Mouse (Mus musculus) small intestine, adult 2 months (tissue): Measurements from ENCODE around the gene Foxj1. TPM values are rescaled to one million over a fixed set of nuclear protein-coding genes. Genes with fewer than 3 reads are reported as not detected.

ENCODE experiments used
- H3K27ac ChIP-seq: fragments of 200-500 bp; 2 replicates; pipeline ENCODE4 v1.5.1; 2012; ENCODE audit warnings: low read depth, low read length, control low read depth, inconsistent platforms; ENCODE audit not compliant: insufficient read depth
- H3K27me3 ChIP-seq: fragments of 200-500 bp; 2 replicates; pipeline ENCODE4 v1.6.1; 2012; ENCODE audit warnings: mild to moderate bottlenecking, moderate library complexity, low read length, inconsistent platforms; ENCODE audit not compliant: control insufficient read depth, insufficient read depth
- H3K36me3 ChIP-seq: fragments of 200-500 bp; 2 replicates; pipeline ENCODE4 v1.6.1; 2012; ENCODE audit warnings: mild to moderate bottlenecking, low read length, control low read depth, inconsistent platforms; ENCODE audit not compliant: control insufficient read depth, insufficient read depth
- H3K4me1 ChIP-seq: fragments of 200-500 bp; 2 replicates; pipeline ENCODE4 v1.6.1; 2012; ENCODE audit warnings: low read length, inconsistent platforms, mixed read lengths; ENCODE audit not compliant: control insufficient read depth, insufficient read depth, insufficient read length
- H3K4me3 ChIP-seq: fragments of 200-500 bp; 2 replicates; pipeline ENCODE4 v1.5.1; 2012; ENCODE audit warnings: low read depth, mild to moderate bottlenecking, control low read depth, inconsistent platforms, low read length, moderate library complexity
- CTCF ChIP-seq: fragments of 200-500 bp; IDR thresholded peaks from 2 replicates; pipeline ENCODE4 v1.5.1; 2012; ENCODE audit warnings: low read depth, mild to moderate bottlenecking, control low read depth, inconsistent platforms, low read length, moderate library complexity, mixed read lengths; ENCODE audit not compliant: insufficient replicate concordance, insufficient read length; ENCODE audit errors: extremely low read depth
- POLR2A ChIP-seq: fragments of 200-500 bp; IDR thresholded peaks from 2 replicates; pipeline ENCODE4 v1.6.1; 2012; ENCODE audit warnings: low read depth, mild to moderate bottlenecking, control low read depth, inconsistent platforms, low read length, moderate library complexity
- WGBS: fragments of 180-500 bp; shearing (Covaris S2); methylation state at CpG from one replicate; pipeline ENCODE4 v1.1.7; 2018; 5-methylcytosine and 5-hydroxymethylcytosine counted together
- polyA plus RNA-seq: library from polyadenylated mRNA; depleted of rRNA; stranded (reverse); fragments of >200 nt; gene quantifications from 2 replicates; pipeline ENCODE4 v1.2.3, GENCODE M21; 2012

Foxj1 gene
- polyA plus RNA-seq, 1 experiment = 0.19 TPM

DNA sequence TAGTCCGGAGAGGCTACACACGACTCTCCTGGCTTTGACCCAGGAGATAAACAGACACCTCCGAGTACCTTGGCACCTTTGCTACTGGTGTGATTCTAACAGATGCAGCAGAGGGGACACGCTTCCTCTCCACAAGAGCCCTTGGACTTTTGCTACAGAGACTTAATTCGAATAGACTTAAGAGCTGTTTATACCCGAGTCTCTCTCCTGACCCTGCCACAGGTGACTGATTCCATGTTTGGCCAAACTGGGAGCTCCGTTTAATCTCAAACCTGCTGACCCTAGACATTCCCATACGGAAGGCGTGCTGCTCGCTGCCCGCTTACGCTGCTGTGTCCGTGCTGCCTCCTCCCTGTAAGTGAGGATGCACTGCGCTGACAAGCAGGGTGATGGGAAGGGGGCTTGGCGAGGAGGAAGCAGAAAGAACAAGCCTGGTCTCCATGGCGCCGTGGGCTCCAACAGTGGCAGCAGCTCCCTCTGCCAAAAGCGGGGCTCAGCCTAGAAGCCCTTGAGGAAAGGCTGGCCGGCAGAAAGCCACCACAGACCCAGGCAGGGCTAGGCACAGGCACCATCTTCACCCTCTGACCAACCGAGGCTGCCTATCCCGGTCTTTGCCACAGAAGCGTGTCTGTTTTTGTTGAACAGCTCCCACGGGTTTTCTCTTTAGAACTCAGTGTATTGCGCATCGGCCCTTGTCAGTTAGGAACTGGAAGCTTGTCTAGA is 7.0 kb upstream of the Foxj1 start:
- TF ChIP-seq CTCF (no peak), POLR2A (no peak)
- WGBS = 73% methylated on average over 25 of the region's 25 CpGs
- H3K4me1 ChIP-seq = no peaks in the 10 kb centered on the region
- no peak overlapping the region for H3K4me3 ChIP-seq
- no peak overlapping the region for H3K27ac ChIP-seq
- no peaks in the 10 kb centered on the region for H3K36me3 ChIP-seq
- H3K27me3 ChIP-seq = no peaks in the 10 kb centered on the region

DNA sequence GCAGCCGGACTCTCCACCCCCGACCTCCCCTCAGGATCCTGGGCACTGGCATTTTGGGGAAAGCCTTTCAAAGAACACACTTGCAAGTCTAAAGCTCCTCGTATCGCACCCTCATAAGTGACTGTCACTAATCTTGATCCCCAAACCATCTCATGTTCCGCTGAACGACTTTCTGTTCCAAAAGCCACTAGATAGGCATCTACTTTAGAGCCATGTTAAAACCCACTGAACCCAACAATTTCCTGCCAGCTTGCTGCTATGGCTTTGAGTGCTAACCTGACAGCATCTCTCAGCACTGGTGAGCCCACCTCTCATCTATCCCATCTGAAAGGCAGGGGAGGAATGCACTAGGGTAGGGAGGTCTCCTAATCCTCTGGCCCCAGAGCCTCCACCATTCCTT is 2.3 kb upstream of the Foxj1 start:
- WGBS = 85% methylated on average over 6 of the region's 6 CpGs
- TF ChIP-seq POLR2A = no peak
- no peak for TF ChIP-seq CTCF

GRCm38 (mm10) chr11:116337000-116337399 is 1.8 kb upstream of the Foxj1 start:
- 70% methylated on average over 12 of the region's 12 CpGs for WGBS
- H3K27ac ChIP-seq = no peak overlapping the region
- peaks cover 10% of the 10 kb centered on the region for H3K27me3 ChIP-seq
- H3K36me3 ChIP-seq = no peaks in the 10 kb centered on the region
- TF ChIP-seq CTCF (no peak), POLR2A (no peak)
- no peak overlapping the region for H3K4me3 ChIP-seq
- H3K4me1 ChIP-seq = peaks cover 8% of the 10 kb centered on the region

More for the DNA sequence above, 2.3 kb upstream of the Foxj1 start:
- Histone ChIP-seq H3K4me1 (peaks cover 8% of the 10 kb centered on the region), H3K27ac (no peak overlapping the region), H3K4me3 (no peak overlapping the region), H3K36me3 (no peaks in the 10 kb centered on the region), H3K27me3 (peaks cover 10% of the 10 kb centered on the region)

DNA sequence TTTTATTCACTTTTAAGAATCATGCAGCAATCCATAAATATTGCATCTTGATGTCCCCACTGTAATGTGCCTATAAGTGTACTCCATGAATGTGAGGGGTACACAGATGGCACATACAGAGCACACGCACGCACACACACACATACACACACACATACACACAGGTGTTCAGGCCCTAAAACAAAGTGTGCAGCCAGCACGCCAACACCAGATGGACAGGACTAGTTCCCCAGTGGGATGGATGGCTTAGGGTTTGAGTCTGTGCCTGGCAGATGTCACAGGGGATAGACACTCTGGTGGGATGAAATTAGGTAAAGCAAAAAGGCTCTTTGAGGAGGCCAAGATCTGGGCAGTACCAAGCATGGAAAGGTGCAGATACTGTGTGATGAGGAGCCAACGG is 1.2 kb upstream of the Foxj1 start:
- Histone ChIP-seq H3K27me3 (peaks cover 10% of the 10 kb centered on the region), H3K27ac (no peak overlapping the region), H3K4me1 (peaks cover 8% of the 10 kb centered on the region), H3K36me3 (no peaks in the 10 kb centered on the region), H3K4me3 (no peak overlapping the region)
- WGBS = 90% methylated on average over 4 of the region's 4 CpGs
- TF ChIP-seq CTCF (no peak), POLR2A (no peak)

- no peak for TF ChIP-seq POLR2A
- no peak for TF ChIP-seq CTCF
- Histone ChIP-seq H3K27me3 (peaks cover 10% of the 10 kb centered on the region), H3K4me1 (peaks cover 8% of the 10 kb centered on the region), H3K36me3 (no peaks in the 10 kb centered on the region), H3K27ac (no peak overlapping the region), H3K4me3 (no peak overlapping the region)
- WGBS = 18% methylated on average over 26 of the region's 26 CpGs
These were observed 799 bp downstream of the Foxj1 start for GRCm38 (mm10) chr11:116334417-116334782.

- Histone ChIP-seq H3K36me3 (no peaks in the 10 kb centered on the region), H3K4me3 (no peak overlapping the region), H3K27me3 (peaks cover 10% of the 10 kb centered on the region), H3K4me1 (peaks cover 8% of the 10 kb centered on the region), H3K27ac (no peak overlapping the region)
- 31% methylated on average over 31 of the region's 31 CpGs for WGBS
- no peak for TF ChIP-seq CTCF
- TF ChIP-seq POLR2A = no peak
These were observed 1.4 kb downstream of the Foxj1 start for GRCm38 (mm10) chr11:116333526-116334416.

- H3K27ac ChIP-seq = no peak overlapping the region
These were observed 2.3 kb downstream of the Foxj1 start for GRCm38 (mm10) chr11:116332983-116333270.

More at GRCm38 (mm10) chr11:116332983-116333270, 2.3 kb downstream of the Foxj1 start:
- TF ChIP-seq POLR2A (no peak), CTCF (no peak)
- Histone ChIP-seq H3K4me3 (no peak overlapping the region), H3K27me3 (peaks cover 10% of the 10 kb centered on the region), H3K4me1 (peaks cover 8% of the 10 kb centered on the region), H3K36me3 (no peaks in the 10 kb centered on the region)
- 42% methylated on average over 3 of the region's 3 CpGs for WGBS
